Mouse (Mus musculus): ENCODE measurements at regions not wholly inside any gene's neighbourhood (a gene's known extent, or its start where the extent isn't known, plus 50 kb on each side); places are given as distances from the start of the nearest gene placed in this dataset.
A peak's percentile ranks its signal among the peaks of the same experiment; 100 is the strongest.

DNA sequence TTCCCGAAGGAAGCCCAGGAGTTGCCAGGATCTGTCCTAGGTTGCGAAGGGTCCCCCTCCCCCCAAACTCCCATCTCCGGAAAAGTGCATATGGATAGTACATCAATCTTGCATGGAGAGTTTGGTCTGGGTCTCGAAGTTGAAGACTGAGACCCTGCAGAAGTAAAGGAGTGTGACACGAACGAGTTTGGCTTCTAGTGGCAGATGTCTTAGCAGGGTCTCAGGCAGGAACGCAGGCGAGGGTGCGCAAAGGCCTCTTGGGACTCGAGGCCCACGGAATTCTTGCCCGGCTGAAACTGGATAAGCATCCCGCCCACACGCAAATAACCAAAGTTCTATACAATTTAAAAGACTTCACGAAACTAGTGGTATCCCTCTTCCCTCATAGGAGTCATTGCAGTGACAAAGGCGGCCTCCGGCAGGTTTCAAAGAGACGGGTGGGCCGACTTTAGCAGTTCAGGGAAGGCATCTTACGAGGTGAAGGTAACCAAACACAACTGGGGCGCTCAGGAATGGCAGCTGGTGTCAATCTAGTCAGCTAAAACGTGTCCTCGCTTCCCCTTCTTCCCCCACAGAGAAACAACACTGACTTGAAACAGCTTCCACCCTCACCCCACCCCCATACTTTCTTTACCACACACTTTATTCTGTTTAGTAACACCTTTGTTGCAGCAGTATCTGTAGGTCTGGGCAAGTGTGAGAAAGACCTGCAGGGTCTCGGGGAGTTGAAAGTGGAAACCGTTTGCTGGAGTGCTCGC is 77.4 kb downstream of the Kcnrg start:
- 0 out of 2 replicates have a peak overlapping the region, but pooled peaks have one; percentile 2 for H3K4me3 ChIP-seq (ENCODE audit: low read depth, low read length)
- no peak overlapping the region for H3K27ac ChIP-seq (ENCODE audit: low read depth, low read length)
- WGBS: 37% methylated on average over 26 of the region's 26 CpGs
- DNase-seq (ENCODE audit: low spot score): no peak
- H3K4me1 ChIP-seq (ENCODE audit: control insufficient read depth, insufficient read depth, low read length): peaks cover 25% of the 10 kb centered on the region
- ATAC-seq: no peak
- H3K9me3 ChIP-seq (replicated peaks; ENCODE audit: control insufficient read depth, low read length): no peaks in the 10 kb centered on the region
- H3K27me3 ChIP-seq (replicated peaks; ENCODE audit: control insufficient read depth, insufficient read depth, low read length): peaks cover 23% of the 10 kb centered on the region; the same call in 1 of the 2 replicates
- 0 out of 2 replicates have a peak overlapping the region, but pooled peaks have one; percentile 4 for H3K9ac ChIP-seq (ENCODE audit: low read length)
- H3K36me3 ChIP-seq (ENCODE audit: control insufficient read depth, insufficient read depth, low read length): no peaks in the 10 kb centered on the region
- peak overlapping the region; percentile 36 for H3K4me2 ChIP-seq (ENCODE audit: low read length)

- Histone ChIP-seq H3K4me1 (ENCODE audit: control insufficient read depth, insufficient read depth, low read length) (peaks cover 19% of the 10 kb centered on the region), H3K4me3 (ENCODE audit: low read depth, low read length) (no peak overlapping the region), H3K4me2 (ENCODE audit: low read length) (no peak overlapping the region), H3K36me3 (ENCODE audit: control insufficient read depth, insufficient read depth, low read length) (no peaks in the 10 kb centered on the region), H3K27ac (ENCODE audit: low read depth, low read length) (no peak overlapping the region), H3K27me3 (replicated peaks; ENCODE audit: control insufficient read depth, insufficient read depth, low read length) (peaks cover 30% of the 10 kb centered on the region), H3K9ac (ENCODE audit: low read length) (no peak overlapping the region), H3K9me3 (replicated peaks; ENCODE audit: control insufficient read depth, low read length) (no peaks in the 10 kb centered on the region)
- WGBS: 55% methylated on average over 12 of the region's 12 CpGs
- no peak for ATAC-seq
- DNase-seq (ENCODE audit: low spot score): no peak
Measured at GRCm38 (mm10) chr14:61685231-61685800, 78.1 kb downstream of the Kcnrg start.

GRCm38 (mm10) chr14:61686101-61686691 is 78.9 kb downstream of the Kcnrg start:
- Histone ChIP-seq H3K9me3 (replicated peaks; ENCODE audit: control insufficient read depth, low read length) (no peaks in the 10 kb centered on the region), H3K4me1 (ENCODE audit: control insufficient read depth, insufficient read depth, low read length) (peaks cover 17% of the 10 kb centered on the region; the same call in 1 of the 2 replicates), H3K9ac (ENCODE audit: low read length) (0 out of 2 replicates have a peak overlapping the region, but pooled peaks have one; percentile 17), H3K27me3 (replicated peaks; ENCODE audit: control insufficient read depth, insufficient read depth, low read length) (peaks cover 38% of the 10 kb centered on the region), H3K36me3 (ENCODE audit: control insufficient read depth, insufficient read depth, low read length) (no peaks in the 10 kb centered on the region), H3K27ac (ENCODE audit: low read depth, low read length) (no peak overlapping the region), H3K4me2 (ENCODE audit: low read length) (peak overlapping the region; percentile 66), H3K4me3 (ENCODE audit: low read depth, low read length) (peak overlapping the region; percentile 29; the same call in 1 of the 2 replicates)
- 11% methylated on average over 30 of the region's 35 CpGs for WGBS
- DNase-seq (ENCODE audit: low spot score) (no peak), ATAC-seq (no peak)

- H3K27me3 ChIP-seq (replicated peaks; ENCODE audit: control insufficient read depth, insufficient read depth, low read length): peaks cover 40% of the 10 kb centered on the region
- no peaks in the 10 kb centered on the region for H3K9me3 ChIP-seq (replicated peaks; ENCODE audit: control insufficient read depth, low read length)
- DNase-seq (ENCODE audit: low spot score) (peak; percentile 37), ATAC-seq (no peak)
- H3K4me2 ChIP-seq (ENCODE audit: low read length): peak overlapping the region; percentile 66
- no peak overlapping the region for H3K27ac ChIP-seq (ENCODE audit: low read depth, low read length)
- peak overlapping the region; percentile 54 for H3K9ac ChIP-seq (ENCODE audit: low read length)
- peaks cover 17% of the 10 kb centered on the region; the same call in 1 of the 2 replicates for H3K4me1 ChIP-seq (ENCODE audit: control insufficient read depth, insufficient read depth, low read length)
- under 1% methylated on average over 32 of the region's 33 CpGs for WGBS
- H3K4me3 ChIP-seq (ENCODE audit: low read depth, low read length): peak overlapping the region; percentile 29
- H3K36me3 ChIP-seq (ENCODE audit: control insufficient read depth, insufficient read depth, low read length): no peaks in the 10 kb centered on the region
Measured at GRCm38 (mm10) chr14:61686821-61687341, 79.6 kb downstream of the Kcnrg start.

DNA sequence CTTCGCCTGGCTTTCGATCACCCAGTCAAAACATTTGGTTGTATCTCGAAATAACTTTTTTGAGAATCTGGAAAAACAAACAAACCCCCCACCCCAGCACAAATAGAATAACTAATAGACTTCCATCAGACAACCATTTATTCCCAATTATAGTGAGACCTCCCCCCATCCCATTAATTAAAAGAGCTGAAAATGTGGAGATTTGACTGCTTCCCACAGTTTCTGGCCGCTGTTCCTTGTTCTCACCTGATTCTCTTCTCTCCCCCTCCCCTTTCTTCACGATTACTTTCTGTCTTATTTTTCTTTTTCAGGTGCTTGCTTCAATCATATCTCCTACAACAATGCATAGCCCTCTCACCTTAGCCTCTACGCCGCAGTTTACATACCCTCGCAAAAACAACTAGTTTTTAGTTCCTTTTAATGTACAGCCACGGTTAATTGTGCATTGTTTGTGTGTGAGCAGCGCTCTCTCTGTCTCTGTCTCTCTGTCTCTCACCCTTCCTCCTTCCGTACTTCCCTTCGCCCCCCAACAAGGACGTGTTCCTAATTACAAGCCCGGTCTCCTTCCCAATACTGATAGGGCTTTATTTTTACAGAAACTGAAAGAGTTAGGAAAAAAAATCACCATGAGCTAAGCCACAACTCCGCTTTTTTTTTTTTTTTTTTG is 80.2 kb downstream of the Kcnrg start:
- DNase-seq (ENCODE audit: low spot score): no peak
- Histone ChIP-seq H3K4me1 (ENCODE audit: control insufficient read depth, insufficient read depth, low read length) (peaks cover 17% of the 10 kb centered on the region; the same call in 1 of the 2 replicates), H3K4me2 (ENCODE audit: low read length) (peak overlapping the region; percentile 66), H3K9ac (ENCODE audit: low read length) (no peak overlapping the region), H3K27me3 (replicated peaks; ENCODE audit: control insufficient read depth, insufficient read depth, low read length) (peaks cover 40% of the 10 kb centered on the region), H3K4me3 (ENCODE audit: low read depth, low read length) (peak overlapping the region; percentile 29), H3K36me3 (ENCODE audit: control insufficient read depth, insufficient read depth, low read length) (no peaks in the 10 kb centered on the region), H3K9me3 (replicated peaks; ENCODE audit: control insufficient read depth, low read length) (no peaks in the 10 kb centered on the region), H3K27ac (ENCODE audit: low read depth, low read length) (no peak overlapping the region)
- ATAC-seq: no peak
- 1% methylated on average over 15 of the region's 15 CpGs for WGBS

DNA sequence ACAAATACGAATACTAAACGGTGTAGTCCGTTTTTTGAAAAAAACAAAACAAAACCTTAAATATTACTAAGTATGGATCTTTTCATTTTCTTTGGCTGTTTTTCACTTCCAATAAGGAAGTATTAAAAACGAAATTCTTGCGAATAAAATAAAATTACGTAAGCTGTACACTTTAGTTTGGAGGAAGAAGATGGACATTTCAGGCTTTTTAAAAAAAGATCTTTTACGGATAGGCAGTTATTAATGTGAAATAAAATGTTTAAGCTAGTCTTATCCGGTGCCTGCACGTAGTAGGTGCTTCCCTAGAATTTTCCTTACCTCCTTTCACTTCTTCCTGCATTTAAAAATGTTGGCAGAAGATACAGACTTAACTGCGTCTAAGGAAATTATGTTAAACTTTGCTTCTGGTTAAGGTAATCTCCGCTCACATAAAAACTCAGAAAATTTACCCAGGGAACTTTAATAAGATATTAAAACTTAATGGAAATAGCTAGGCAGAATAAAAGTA is 80.8 kb downstream of the Kcnrg start:
- ATAC-seq (no peak), DNase-seq (ENCODE audit: low spot score) (no peak)
- Histone ChIP-seq H3K27me3 (replicated peaks; ENCODE audit: control insufficient read depth, insufficient read depth, low read length) (peaks cover 40% of the 10 kb centered on the region), H3K4me2 (ENCODE audit: low read length) (no peak overlapping the region), H3K4me3 (ENCODE audit: low read depth, low read length) (no peak overlapping the region), H3K9ac (ENCODE audit: low read length) (no peak overlapping the region), H3K9me3 (replicated peaks; ENCODE audit: control insufficient read depth, low read length) (no peaks in the 10 kb centered on the region), H3K4me1 (ENCODE audit: control insufficient read depth, insufficient read depth, low read length) (peaks cover 17% of the 10 kb centered on the region; the same call in 1 of the 2 replicates), H3K27ac (ENCODE audit: low read depth, low read length) (no peak overlapping the region), H3K36me3 (ENCODE audit: control insufficient read depth, insufficient read depth, low read length) (no peaks in the 10 kb centered on the region)
- WGBS: 3% methylated on average over 11 of the region's 11 CpGs

DNA sequence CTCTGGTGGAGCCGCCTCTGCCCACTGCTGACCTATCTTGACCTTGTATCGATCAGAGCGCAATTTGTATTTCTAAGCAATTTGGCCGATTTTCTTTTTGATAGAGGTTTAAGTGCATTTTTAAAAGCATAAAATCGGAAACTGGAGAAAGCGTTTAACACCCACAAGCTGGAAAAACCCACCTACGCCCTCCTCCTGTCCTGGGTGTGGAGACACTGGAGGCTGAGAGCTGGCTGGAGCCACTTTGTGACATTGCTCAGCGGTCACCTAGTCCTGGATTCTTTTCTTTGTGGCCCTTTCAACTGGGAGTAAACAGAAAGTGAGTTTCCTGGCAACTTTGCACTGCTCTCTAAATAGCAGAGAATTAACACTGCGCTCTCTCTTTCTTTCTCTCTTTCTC is 81.4 kb downstream of the Kcnrg start:
- H3K27me3 ChIP-seq (replicated peaks; ENCODE audit: control insufficient read depth, insufficient read depth, low read length): peaks cover 40% of the 10 kb centered on the region

GRCm38 (mm10) chr14:61689281-61689680 is 82.0 kb downstream of the Kcnrg start:
- Histone ChIP-seq H3K4me3 (ENCODE audit: low read depth, low read length) (peak overlapping the region; percentile 21), H3K9me3 (replicated peaks; ENCODE audit: control insufficient read depth, low read length) (no peaks in the 10 kb centered on the region), H3K36me3 (ENCODE audit: control insufficient read depth, insufficient read depth, low read length) (no peaks in the 10 kb centered on the region), H3K9ac (ENCODE audit: low read length) (no peak overlapping the region), H3K27me3 (replicated peaks; ENCODE audit: control insufficient read depth, insufficient read depth, low read length) (peaks cover 40% of the 10 kb centered on the region), H3K27ac (ENCODE audit: low read depth, low read length) (no peak overlapping the region), H3K4me2 (ENCODE audit: low read length) (peak overlapping the region; percentile 34), H3K4me1 (ENCODE audit: control insufficient read depth, insufficient read depth, low read length) (peaks cover 17% of the 10 kb centered on the region; the same call in 1 of the 2 replicates)
- ATAC-seq: no peak
- 4% methylated on average over 21 of the region's 21 CpGs for WGBS
- DNase-seq (ENCODE audit: low spot score): peak; percentile 35

More for the DNA sequence above, 81.4 kb downstream of the Kcnrg start:
- H3K4me2 ChIP-seq (ENCODE audit: low read length): peak overlapping the region; percentile 34; the same call in 1 of the 2 replicates
- no peaks in the 10 kb centered on the region for H3K9me3 ChIP-seq (replicated peaks; ENCODE audit: control insufficient read depth, low read length)
- DNase-seq (ENCODE audit: low spot score) (no peak), ATAC-seq (no peak)
- H3K36me3 ChIP-seq (ENCODE audit: control insufficient read depth, insufficient read depth, low read length): no peaks in the 10 kb centered on the region
- H3K9ac ChIP-seq (ENCODE audit: low read length): no peak overlapping the region
- no peak overlapping the region for H3K4me3 ChIP-seq (ENCODE audit: low read depth, low read length)
- H3K4me1 ChIP-seq (ENCODE audit: control insufficient read depth, insufficient read depth, low read length): peaks cover 17% of the 10 kb centered on the region; the same call in 1 of the 2 replicates
- 5% methylated on average over 9 of the region's 9 CpGs for WGBS
- no peak overlapping the region for H3K27ac ChIP-seq (ENCODE audit: low read depth, low read length)
